Mouse (Mus musculus): ENCODE data around the gene Rad23a. TPM values are rescaled to one million over a fixed set of nuclear protein-coding genes. Genes with fewer than 3 reads are reported as not detected.

The Rad23a gene
- polyA plus RNA-seq, 1 experiment from 2014 or later, result 96.0 TPM

GRCm38 (mm10) chr8:84856864-84857441, 16.5 kb upstream of the Rad23a start, which contains the start of gene Farsa:
TSS of gene Farsa (plus strand) at chr8:84856989.
- Histone ChIP-seq H3K4me2 (replicated peaks) (peak within 1 kb of the TSS; percentile 92), H3K9ac (peak within 1 kb of the TSS; percentile 92), H3K9me3 (no peaks in the 10 kb centered on the region), H3K27me3 (no peaks in the 10 kb centered on the region), H3K36me3 (peaks cover 28% of the 10 kb centered on the region), H3K27ac (peak within 1 kb of the TSS; percentile 74), H3K4me3 (peak within 1 kb of the TSS; percentile 97), H3K4me1 (peaks cover 12% of the 10 kb centered on the region)
- WGBS, result under 1% methylated on average over 39 of the region's 39 CpGs
- ATAC-seq (ENCODE audit: insufficient number of reproducible peaks, insufficient read depth, low FRiP score, low TSS enrichment), result peak; percentile 80

GRCm38 (mm10) chr8:84856434-84856833, 16.0 kb upstream of the Rad23a start:
- Histone ChIP-seq H3K27me3 (no peaks in the 10 kb centered on the region), H3K9ac (no peak overlapping the region), H3K9me3 (no peaks in the 10 kb centered on the region), H3K4me1 (peaks cover 12% of the 10 kb centered on the region), H3K4me2 (replicated peaks) (0 out of 2 replicates have a peak overlapping the region, but pooled peaks have one; percentile 92), H3K27ac (no peak overlapping the region), H3K36me3 (peaks cover 23% of the 10 kb centered on the region), H3K4me3 (peak overlapping the region; percentile 97)
- ATAC-seq (ENCODE audit: insufficient number of reproducible peaks, insufficient read depth, low FRiP score, low TSS enrichment), result peak; percentile 13; the same call in 1 of the 2 replicates
- WGBS, result 97% methylated on average over 3 of the region's 3 CpGs

- peak overlapping the region; percentile 70 for H3K9ac ChIP-seq
- no peak for ATAC-seq (ENCODE audit: insufficient number of reproducible peaks, insufficient read depth, low FRiP score, low TSS enrichment)
Measured at GRCm38 (mm10) chr8:84847684-84848435, 7.4 kb upstream of the Rad23a start.

DNA sequence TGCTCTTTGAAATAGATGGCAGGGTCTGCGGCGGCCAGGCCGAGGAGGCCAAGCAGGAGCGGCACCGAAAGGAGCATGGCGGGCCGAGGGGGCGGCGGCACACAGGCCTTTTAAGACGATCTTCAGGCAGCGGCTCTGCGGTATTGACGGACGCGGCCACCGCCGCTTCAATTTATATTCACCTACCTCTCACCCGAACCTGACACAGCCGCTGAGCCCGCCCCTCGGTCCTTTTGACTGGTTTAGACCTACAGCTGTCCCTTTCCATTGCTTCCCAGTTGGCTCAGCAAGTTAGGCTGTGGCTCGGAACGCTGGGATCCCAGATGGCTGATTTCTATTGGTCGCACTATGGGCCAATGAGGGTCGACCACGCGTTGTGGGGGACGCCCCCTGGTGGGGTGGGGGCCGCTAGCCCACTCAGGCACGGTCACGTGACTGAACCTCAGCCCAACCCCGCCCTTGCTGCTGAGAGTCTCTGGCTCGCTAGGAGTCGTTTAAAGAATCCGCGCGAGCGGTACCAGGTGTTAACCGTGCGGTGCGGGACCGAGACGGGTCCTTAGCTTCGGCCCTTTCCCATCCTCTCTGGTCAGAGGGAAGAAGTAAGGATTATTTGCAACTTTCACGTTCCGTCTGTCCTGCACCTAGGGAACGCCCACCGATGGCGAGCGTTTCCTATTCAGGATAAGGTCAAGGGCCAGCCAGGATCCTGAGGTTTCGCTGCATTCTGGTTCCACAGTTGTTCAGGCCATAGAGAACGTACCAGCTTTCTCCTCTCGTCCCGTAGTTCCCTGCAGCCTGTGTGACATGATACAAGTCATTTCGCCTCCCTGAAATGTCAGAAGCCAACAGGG, 6.5 kb upstream of the Rad23a start, which contains the start of gene Calr:
Gene Calr (minus strand): TSS at position 213 of the 851 bp plus-strand sequence.
- Histone ChIP-seq H3K36me3 (peaks cover 35% of the 10 kb centered on the region), H3K4me3 (peak within 1 kb of the TSS; percentile 93), H3K4me2 (replicated peaks) (peak within 1 kb of the TSS; percentile 76), H3K9me3 (no peaks in the 10 kb centered on the region), H3K9ac (peak within 1 kb of the TSS; percentile 91), H3K4me1 (peaks cover 30% of the 10 kb centered on the region), H3K27me3 (no peaks in the 10 kb centered on the region), H3K27ac (peak within 1 kb of the TSS; percentile 86)
- ATAC-seq (ENCODE audit: insufficient number of reproducible peaks, insufficient read depth, low FRiP score, low TSS enrichment), result peak; percentile 100
- under 1% methylated on average over 55 of the region's 55 CpGs for WGBS

More at GRCm38 (mm10) chr8:84847684-84848435, 7.4 kb upstream of the Rad23a start:
- peak overlapping the region; percentile 93 for H3K4me3 ChIP-seq
- H3K27me3 ChIP-seq, result no peaks in the 10 kb centered on the region
- WGBS, result 54% methylated on average over 6 of the region's 6 CpGs
- H3K4me1 ChIP-seq, result peaks cover 29% of the 10 kb centered on the region
- H3K9me3 ChIP-seq, result no peaks in the 10 kb centered on the region
- H3K4me2 ChIP-seq (replicated peaks), result peak overlapping the region; percentile 76
- H3K27ac ChIP-seq, result peak overlapping the region; percentile 86
- H3K36me3 ChIP-seq, result peaks cover 26% of the 10 kb centered on the region

GRCm38 (mm10) chr8:84846094-84846721, 5.7 kb upstream of the Rad23a start:
- H3K27me3 ChIP-seq, result no peaks in the 10 kb centered on the region
- peak overlapping the region; percentile 76 for H3K4me2 ChIP-seq (replicated peaks)
- peaks cover 30% of the 10 kb centered on the region for H3K4me1 ChIP-seq
- peak overlapping the region; percentile 93 for H3K4me3 ChIP-seq
- H3K27ac ChIP-seq, result peak overlapping the region; percentile 79
- H3K36me3 ChIP-seq, result peaks cover 42% of the 10 kb centered on the region
- no peaks in the 10 kb centered on the region for H3K9me3 ChIP-seq
- WGBS, result under 1% methylated on average over 30 of the region's 30 CpGs
- peak overlapping the region; percentile 91 for H3K9ac ChIP-seq
- peak; percentile 31 for ATAC-seq (ENCODE audit: insufficient number of reproducible peaks, insufficient read depth, low FRiP score, low TSS enrichment)

DNA sequence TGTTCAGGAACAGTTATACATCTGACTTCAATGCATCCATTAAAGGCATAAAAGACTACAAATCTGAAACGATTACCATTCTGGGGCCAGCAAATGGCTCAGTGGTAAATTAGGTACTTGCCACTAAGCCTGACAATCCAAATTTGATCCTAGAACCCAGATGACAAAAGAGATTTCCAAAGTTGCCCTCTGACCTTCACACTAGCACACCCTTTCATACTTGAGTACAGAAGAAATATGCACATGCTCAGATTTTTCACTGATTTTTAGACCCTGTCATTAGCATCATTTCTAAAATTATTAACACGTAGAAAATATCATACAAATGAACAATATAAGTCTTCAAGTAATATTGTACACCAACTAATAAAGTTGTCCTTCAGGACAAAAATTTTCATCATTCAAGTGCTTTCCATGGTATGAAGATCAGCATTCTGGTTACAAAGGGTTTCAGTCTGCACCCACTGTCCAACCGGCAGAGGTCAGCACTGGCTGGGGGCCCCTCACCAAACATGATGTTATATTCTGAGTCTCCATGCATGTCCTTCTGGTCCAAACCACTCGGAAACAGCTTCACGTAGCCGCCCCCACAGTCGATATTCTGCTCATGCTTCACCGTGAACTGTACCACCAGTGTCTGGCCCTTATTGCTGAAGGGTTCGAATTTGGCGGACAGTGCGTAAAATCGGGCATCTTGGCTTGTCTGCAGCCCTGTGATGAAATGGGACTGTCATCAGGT, 5.1 kb upstream of the Rad23a start:
- Histone ChIP-seq H3K4me3 (peak overlapping the region; percentile 93), H3K36me3 (peaks cover 42% of the 10 kb centered on the region), H3K27ac (peak overlapping the region; percentile 79), H3K9me3 (no peaks in the 10 kb centered on the region), H3K4me2 (replicated peaks) (peak overlapping the region; percentile 76), H3K9ac (peak overlapping the region; percentile 91), H3K27me3 (no peaks in the 10 kb centered on the region), H3K4me1 (peaks cover 30% of the 10 kb centered on the region)
- no peak for ATAC-seq (ENCODE audit: insufficient number of reproducible peaks, insufficient read depth, low FRiP score, low TSS enrichment)
- 18% methylated on average over 12 of the region's 12 CpGs for WGBS

- peaks cover 33% of the 10 kb centered on the region for H3K4me1 ChIP-seq
- peak overlapping the region; percentile 76 for H3K4me2 ChIP-seq (replicated peaks)
- 80% methylated on average over 9 of the region's 9 CpGs for WGBS
- no peaks in the 10 kb centered on the region for H3K27me3 ChIP-seq
- H3K9ac ChIP-seq, result peak overlapping the region; percentile 91
- no peaks in the 10 kb centered on the region for H3K9me3 ChIP-seq
- H3K4me3 ChIP-seq, result peak overlapping the region; percentile 93
- peaks cover 42% of the 10 kb centered on the region for H3K36me3 ChIP-seq
- ATAC-seq (ENCODE audit: insufficient number of reproducible peaks, insufficient read depth, low FRiP score, low TSS enrichment), result no peak
- peak overlapping the region; percentile 57; the same call in 1 of the 2 replicates for H3K27ac ChIP-seq
Measured at GRCm38 (mm10) chr8:84844397-84845070, 4.1 kb upstream of the Rad23a start.

GRCm38 (mm10) chr8:84841514-84841913, 1.0 kb upstream of the Rad23a start:
- Histone ChIP-seq H3K27ac (no peak overlapping the region), H3K27me3 (no peaks in the 10 kb centered on the region), H3K4me1 (peaks cover 48% of the 10 kb centered on the region), H3K4me3 (no peak overlapping the region), H3K4me2 (replicated peaks) (no peak overlapping the region), H3K36me3 (peaks cover 69% of the 10 kb centered on the region), H3K9ac (no peak overlapping the region), H3K9me3 (no peaks in the 10 kb centered on the region)
- ATAC-seq (ENCODE audit: insufficient number of reproducible peaks, insufficient read depth, low FRiP score, low TSS enrichment), result no peak
- WGBS, result 74% methylated on average over 1 of the region's 1 CpGs

DNA sequence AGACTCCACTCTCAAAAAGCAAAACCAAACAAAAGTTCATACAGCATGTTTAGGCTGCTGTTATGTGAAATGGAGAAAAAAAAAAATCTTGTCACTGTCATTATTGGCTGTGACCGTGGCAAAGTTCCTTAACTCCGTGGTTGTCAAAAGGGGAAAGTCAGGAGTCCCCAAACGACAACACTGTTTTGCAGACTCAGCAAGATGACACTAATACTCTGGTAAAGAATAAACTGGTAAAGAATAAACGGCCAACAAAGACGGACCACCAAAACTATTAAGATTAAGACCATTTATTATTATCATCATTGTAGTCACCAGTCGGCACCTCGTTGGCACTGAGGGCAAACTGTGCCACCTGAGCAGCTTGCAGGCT, 604 bp downstream of the Rad23a start:
- 4% methylated on average over 7 of the region's 7 CpGs for WGBS
- Histone ChIP-seq H3K4me1 (peaks cover 48% of the 10 kb centered on the region), H3K36me3 (peaks cover 78% of the 10 kb centered on the region), H3K27me3 (no peaks in the 10 kb centered on the region), H3K4me3 (peak overlapping the region; percentile 88), H3K27ac (peak overlapping the region; percentile 92), H3K4me2 (replicated peaks) (peak overlapping the region; percentile 67), H3K9ac (peak overlapping the region; percentile 85), H3K9me3 (no peaks in the 10 kb centered on the region)
- ATAC-seq (ENCODE audit: insufficient number of reproducible peaks, insufficient read depth, low FRiP score, low TSS enrichment), result no peak

DNA sequence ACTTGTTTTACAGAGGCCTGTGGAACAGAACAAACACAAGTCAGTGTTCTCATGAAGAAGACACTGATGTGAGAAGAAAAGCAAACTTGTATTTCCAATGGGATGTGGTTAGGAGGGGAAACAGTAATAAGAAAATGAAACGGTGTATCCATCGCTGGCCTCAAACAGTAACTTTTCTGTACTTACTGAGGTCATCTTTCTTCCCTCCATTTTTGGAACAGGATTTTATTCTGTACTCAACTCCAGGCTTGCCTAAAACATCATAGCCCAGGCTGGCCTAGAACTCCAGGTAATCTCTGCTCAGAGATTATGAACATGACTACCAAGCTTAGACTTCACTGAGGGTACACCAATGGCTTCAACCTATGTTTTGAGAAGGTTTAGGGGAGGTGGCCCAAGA, 1.1 kb downstream of the Rad23a start:
- peaks cover 78% of the 10 kb centered on the region for H3K36me3 ChIP-seq
- H3K4me3 ChIP-seq, result peak overlapping the region; percentile 88
- H3K9ac ChIP-seq, result peak overlapping the region; percentile 85; the same call in 1 of the 2 replicates
- H3K4me2 ChIP-seq (replicated peaks), result peak overlapping the region; percentile 67
- peaks cover 43% of the 10 kb centered on the region for H3K4me1 ChIP-seq
- H3K9me3 ChIP-seq, result no peaks in the 10 kb centered on the region
- H3K27ac ChIP-seq, result no peak overlapping the region
- no peaks in the 10 kb centered on the region for H3K27me3 ChIP-seq
- 94% methylated on average over 2 of the region's 2 CpGs for WGBS
- ATAC-seq (ENCODE audit: insufficient number of reproducible peaks, insufficient read depth, low FRiP score, low TSS enrichment), result no peak
